Mouse (Mus musculus) hindbrain, postnatal 0 days (tissue): ENCODE results near the gene Ep400. TPM values are rescaled to one million over a fixed set of nuclear protein-coding genes. Genes with fewer than 3 reads are reported as not detected.

Experiments
- ATAC-seq: fragments of 200-750 bp; cut with Nextera tagmentation; 2 replicates; pipeline ENCODE4 v1.8.0; 2017; ENCODE audit warnings: mild to moderate bottlenecking, moderate TSS enrichment, moderate library complexity
- DNase-seq: peaks from one replicate; pipeline ENCODE4 v3.0.0-alpha.2; 2015; ENCODE audit warnings: low spot score
- H3K27ac ChIP-seq: fragments of 300-500 bp; sonication (generic); 2 replicates; pipeline ENCODE4 v1.5.1; 2014; ENCODE audit warnings: mild to moderate bottlenecking
- H3K27me3 ChIP-seq: fragments of 300-500 bp; sonication (generic); 2 replicates; pipeline ENCODE4 v1.6.1; 2014; ENCODE audit warnings: low read length, mixed read lengths; ENCODE audit not compliant: insufficient read depth
- H3K36me3 ChIP-seq: fragments of 300-500 bp; sonication (generic); 2 replicates; pipeline ENCODE4 v1.6.1; 2014; ENCODE audit warnings: low read length, mixed read lengths; ENCODE audit not compliant: insufficient read depth
- H3K4me1 ChIP-seq: fragments of 300-500 bp; sonication (generic); 2 replicates; pipeline ENCODE4 v1.6.1; 2014; ENCODE audit warnings: antibody characterized with exemption, low read length, mixed read lengths; ENCODE audit not compliant: insufficient read depth
- H3K4me2 ChIP-seq: fragments of 300-500 bp; sonication (generic); 2 replicates; pipeline ENCODE4 v1.6.1; 2014; ENCODE audit warnings: low read depth, mild to moderate bottlenecking, low read length, moderate library complexity, mixed read lengths
- H3K4me3 ChIP-seq: fragments of 300-500 bp; sonication (generic); 2 replicates; pipeline ENCODE4 v1.5.1; 2014; ENCODE audit warnings: low read length
- H3K9ac ChIP-seq: fragments of 300-500 bp; sonication (generic); replicated peaks from 2 replicates; pipeline ENCODE4 v1.6.1; 2014; ENCODE audit warnings: mild to moderate bottlenecking, low read length, moderate library complexity, mixed read lengths
- H3K9me3 ChIP-seq: fragments of 300-500 bp; sonication (generic); 2 replicates; pipeline ENCODE4 v1.6.1; 2016; ENCODE audit warnings: low read length, mixed read lengths
- CTCF ChIP-seq: IDR thresholded peaks from 2 replicates; pipeline ENCODE4 v1.5.1; 2016; ENCODE audit warnings: antibody characterized with exemption, control low read depth, low read depth
- WGBS: fragments of 180-500 bp; shearing (Covaris S2); extraction: QIAGEN DNeasy Blood & Tissue Kit; methylation state at CpG from one replicate; pipeline ENCODE4 v1.1.7; 2014; 5-methylcytosine and 5-hydroxymethylcytosine counted together
- polyA plus RNA-seq: library from polyadenylated mRNA; unstranded; fragments of >200 nt; fragmentation: Nextera tagmentation; extraction: Ambion mirVana; gene quantifications from 2 replicates; pipeline ENCODE4 v1.2.1, GENCODE M21; 2015
- total RNA-seq: library from RNA; depleted of rRNA; stranded (reverse); fragments of >200 nt; gene quantifications from 2 replicates; pipeline ENCODE4 v1.2.3, GENCODE M21; 2014

Gene Ep400
- total and polyA plus RNA-seq, 2 experiments from 2014 or later: 35.0 to 63.3 TPM

DNA sequence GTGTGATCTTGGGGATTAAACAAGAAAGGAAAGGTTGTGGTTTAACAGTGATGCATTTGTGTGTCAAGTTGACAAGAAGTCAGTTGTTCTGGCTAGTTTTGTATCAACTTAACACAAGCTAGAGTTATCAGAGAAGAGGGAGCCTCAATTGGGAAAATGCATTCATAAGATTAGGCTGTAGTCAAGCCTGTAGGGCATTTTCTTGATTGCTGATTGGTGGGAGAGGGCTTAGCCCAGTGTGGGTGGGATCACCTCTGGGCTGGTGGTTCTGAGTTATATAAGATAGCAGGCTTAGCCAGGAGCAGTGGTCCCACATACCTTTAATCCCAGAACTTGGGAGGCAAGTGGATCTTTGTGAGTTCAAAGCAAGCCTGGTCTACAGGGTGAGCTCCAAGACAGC is 124.1 kb downstream of the Ep400 start:
- Histone ChIP-seq H3K27me3 (no peaks in the 10 kb centered on the region), H3K9me3 (no peaks in the 10 kb centered on the region), H3K36me3 (peaks cover 50% of the 10 kb centered on the region), H3K4me1 (no peaks in the 10 kb centered on the region), H3K4me3 (no peak overlapping the region), H3K4me2 (no peak overlapping the region), H3K9ac (no peak overlapping the region), H3K27ac (no peak overlapping the region)
- DNase-seq: no peak
- TF ChIP-seq CTCF: no peak
- ATAC-seq: no peak

DNA sequence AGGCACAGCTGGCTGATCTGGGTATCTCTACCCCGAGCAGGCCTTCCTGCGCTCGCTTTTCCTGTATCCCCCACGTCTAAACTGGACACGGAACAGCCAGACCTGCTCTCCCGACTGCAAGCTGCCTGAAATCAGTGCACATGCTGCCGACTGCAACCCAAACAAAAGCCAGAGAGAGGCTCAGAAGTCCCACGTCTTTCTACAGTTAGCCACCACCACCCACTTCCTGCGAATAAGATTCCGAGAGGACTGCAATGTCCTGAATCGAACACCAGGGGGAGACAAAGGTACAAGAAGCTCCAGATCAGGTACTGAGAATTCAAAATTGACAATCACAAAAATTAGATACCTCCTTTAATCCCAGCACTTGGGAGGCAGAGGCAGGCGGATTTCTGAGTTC is 131.1 kb downstream of the Ep400 start:
- DNase-seq: peak; percentile 78
- H3K9me3 ChIP-seq: no peaks in the 10 kb centered on the region
- no peaks in the 10 kb centered on the region for H3K4me1 ChIP-seq
- no peak overlapping the region for H3K9ac ChIP-seq
- H3K27ac ChIP-seq: no peak overlapping the region
- WGBS: 26% methylated on average over 12 of the region's 12 CpGs
- H3K4me2 ChIP-seq: no peak overlapping the region
- H3K27me3 ChIP-seq: no peaks in the 10 kb centered on the region
- H3K36me3 ChIP-seq: no peaks in the 10 kb centered on the region
- ATAC-seq: 0 out of 2 replicates have a peak, but pooled peaks have one; percentile 11
- no peak overlapping the region for H3K4me3 ChIP-seq
- peak; percentile 88 for TF ChIP-seq CTCF

DNA sequence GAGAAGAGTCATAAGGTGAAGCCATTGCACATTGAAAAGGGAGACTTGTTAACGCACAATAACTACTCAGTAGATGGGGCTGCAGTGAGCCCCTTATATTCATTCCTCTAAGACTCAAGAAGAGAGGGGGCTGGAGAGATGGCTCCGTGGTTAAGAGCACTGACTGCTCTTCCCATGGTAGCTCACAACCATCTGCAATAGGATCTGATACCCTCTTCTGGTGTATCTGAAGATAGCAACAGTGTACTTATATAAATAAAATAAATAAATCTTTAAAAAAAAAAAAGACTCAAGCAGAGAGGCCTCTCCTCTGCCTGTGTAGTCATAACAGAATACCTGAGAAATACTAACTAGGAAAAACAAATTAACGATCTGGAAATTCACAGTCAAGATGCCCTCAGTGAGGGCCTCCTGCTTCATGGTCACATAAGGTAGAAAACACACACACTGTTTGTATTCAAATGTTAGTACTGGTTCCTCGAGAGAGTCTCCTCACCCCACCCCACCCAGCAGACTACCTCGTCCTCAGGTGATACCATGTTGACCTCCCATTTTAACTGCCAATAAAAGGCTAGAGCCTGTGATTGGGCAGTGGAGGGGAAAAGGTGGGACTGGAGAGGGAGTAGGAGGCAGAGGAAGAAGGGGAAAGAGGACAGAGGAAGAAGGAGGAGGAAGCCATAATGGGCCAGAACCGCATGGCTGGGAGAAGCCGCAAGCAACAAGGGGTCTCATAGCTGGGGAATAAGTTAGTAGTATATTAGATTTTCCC is 132.0 kb downstream of the Ep400 start:
- no peaks in the 10 kb centered on the region for H3K9me3 ChIP-seq
- WGBS: 80% methylated on average over 7 of the region's 7 CpGs
- no peaks in the 10 kb centered on the region for H3K36me3 ChIP-seq
- no peaks in the 10 kb centered on the region for H3K27me3 ChIP-seq
- H3K4me3 ChIP-seq: no peak overlapping the region
- ATAC-seq: no peak
- no peak overlapping the region for H3K27ac ChIP-seq
- H3K9ac ChIP-seq: no peak overlapping the region
- DNase-seq: no peak
- no peak for TF ChIP-seq CTCF
- no peak overlapping the region for H3K4me2 ChIP-seq
- H3K4me1 ChIP-seq: no peaks in the 10 kb centered on the region

DNA sequence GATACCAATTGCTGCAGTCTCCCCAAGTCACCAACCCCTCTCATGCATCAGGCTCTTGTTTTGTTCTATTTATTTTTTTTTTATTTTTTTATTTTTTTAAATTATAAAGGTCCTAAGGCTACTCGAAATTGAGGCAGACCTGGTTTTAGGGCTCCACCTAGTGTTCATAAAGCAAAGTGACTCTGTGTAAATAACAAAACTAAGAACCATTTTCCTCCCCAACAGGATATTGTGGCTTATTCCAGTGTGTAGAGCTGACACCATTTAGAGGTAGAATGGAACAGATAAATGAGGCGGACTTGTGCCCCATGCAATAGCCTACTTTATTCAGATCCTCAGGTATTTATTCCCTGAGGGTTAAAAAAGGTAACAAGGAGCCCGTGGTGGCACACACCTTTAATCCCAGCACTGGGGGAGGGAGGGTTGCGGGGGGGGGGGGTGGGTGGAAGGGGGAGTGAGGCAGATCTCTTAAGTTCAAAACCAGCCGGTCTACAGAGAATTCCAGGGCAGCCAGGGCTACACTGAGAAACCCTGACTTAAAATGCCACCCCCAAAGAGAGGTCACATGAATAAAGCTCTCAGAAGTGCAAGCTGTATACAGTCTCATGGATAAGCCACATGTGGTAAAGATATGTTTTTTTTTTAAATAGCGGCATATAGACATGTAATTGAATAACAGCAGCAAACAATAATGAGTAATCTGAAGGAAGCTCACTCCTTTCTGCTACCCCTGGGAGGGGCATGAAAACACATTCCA is 134.4 kb downstream of the Ep400 start:
- H3K27ac ChIP-seq: no peak overlapping the region
- no peaks in the 10 kb centered on the region for H3K27me3 ChIP-seq
- no peaks in the 10 kb centered on the region for H3K36me3 ChIP-seq
- no peak overlapping the region for H3K9ac ChIP-seq
- H3K9me3 ChIP-seq: no peaks in the 10 kb centered on the region
- peak; percentile 78 for TF ChIP-seq CTCF
- DNase-seq (peak; percentile 76), ATAC-seq (peak; percentile 43)
- WGBS: 39% methylated on average over 6 of the region's 6 CpGs
- H3K4me3 ChIP-seq: no peak overlapping the region
- H3K4me1 ChIP-seq: no peaks in the 10 kb centered on the region
- H3K4me2 ChIP-seq: no peak overlapping the region

DNA sequence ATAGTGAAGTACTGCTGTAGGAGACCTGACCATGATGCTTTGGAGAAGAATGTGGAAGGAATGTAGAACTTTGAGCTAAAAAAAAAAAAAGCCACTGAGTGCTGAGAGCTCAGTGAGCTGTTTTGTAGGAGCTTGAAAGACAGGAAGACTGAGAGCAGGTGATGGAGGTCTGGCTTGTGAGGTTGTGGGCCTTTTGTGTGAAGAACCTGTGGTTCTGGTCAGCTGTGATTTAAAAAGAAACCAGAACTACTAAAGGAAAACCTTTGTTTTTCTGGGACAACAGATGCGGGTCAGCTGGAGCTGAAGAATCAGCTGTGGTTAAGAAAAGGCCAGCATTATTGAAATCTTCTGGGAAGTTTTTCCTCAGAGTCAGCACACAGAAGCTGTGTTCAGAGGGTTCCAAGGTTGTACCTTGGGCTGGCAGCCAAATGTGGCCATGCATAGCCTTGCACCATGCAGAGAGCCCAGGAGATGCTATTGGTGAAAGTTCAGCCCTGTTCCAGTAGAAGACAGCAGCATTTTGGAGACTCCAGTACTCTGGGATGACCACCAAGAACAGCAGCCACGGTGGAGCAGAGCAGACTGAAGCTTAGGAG is 140.9 kb downstream of the Ep400 start:
- H3K27me3 ChIP-seq: no peaks in the 10 kb centered on the region
- H3K9ac ChIP-seq: no peak overlapping the region
- DNase-seq (no peak), ATAC-seq (no peak)
- H3K4me2 ChIP-seq: no peak overlapping the region
- H3K27ac ChIP-seq: no peak overlapping the region
- no peaks in the 10 kb centered on the region for H3K9me3 ChIP-seq
- WGBS: 58% methylated on average over 2 of the region's 2 CpGs
- no peaks in the 10 kb centered on the region for H3K36me3 ChIP-seq
- TF ChIP-seq CTCF: no peak
- H3K4me3 ChIP-seq: no peak overlapping the region
- H3K4me1 ChIP-seq: no peaks in the 10 kb centered on the region

DNA sequence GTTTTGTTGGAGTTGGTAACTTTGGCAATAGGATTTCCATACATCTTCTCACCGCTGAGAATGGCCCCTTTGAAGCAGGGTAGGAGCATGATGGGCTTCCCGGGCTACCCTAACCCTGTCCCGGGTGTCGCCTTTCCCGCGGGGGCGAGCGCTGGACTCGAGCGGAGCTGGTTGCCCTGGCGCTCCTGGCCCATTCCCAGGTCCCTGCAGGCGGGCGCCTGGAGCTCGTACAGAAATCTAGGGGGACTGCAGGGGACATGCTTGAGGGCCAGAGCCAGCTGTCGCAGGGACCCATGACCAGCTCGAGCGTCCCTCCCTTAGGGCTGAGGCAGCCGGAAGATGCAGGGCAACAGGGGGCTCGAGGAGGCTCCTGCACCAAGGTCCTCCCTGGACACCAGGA is 142.4 kb downstream of the Ep400 start:
- Histone ChIP-seq H3K9ac (no peak overlapping the region), H3K4me1 (no peaks in the 10 kb centered on the region), H3K4me3 (no peak overlapping the region), H3K9me3 (no peaks in the 10 kb centered on the region), H3K27me3 (no peaks in the 10 kb centered on the region), H3K4me2 (peak overlapping the region; percentile 31), H3K27ac (no peak overlapping the region), H3K36me3 (no peaks in the 10 kb centered on the region)
- DNase-seq (peak; percentile 50), ATAC-seq (peak; percentile 40)
- no peak for TF ChIP-seq CTCF
- 13% methylated on average over 19 of the region's 19 CpGs for WGBS
